Mouse (Mus musculus): ENCODE results near the gene Wdr26. TPM values are rescaled to one million over a fixed set of nuclear protein-coding genes. Genes with fewer than 3 reads are reported as not detected.
A peak's percentile ranks its signal among the peaks of the same experiment; 100 is the strongest.

Gene Wdr26
- polyA plus RNA-seq, 1 experiment from 2014 or later = 40.0 TPM

DNA sequence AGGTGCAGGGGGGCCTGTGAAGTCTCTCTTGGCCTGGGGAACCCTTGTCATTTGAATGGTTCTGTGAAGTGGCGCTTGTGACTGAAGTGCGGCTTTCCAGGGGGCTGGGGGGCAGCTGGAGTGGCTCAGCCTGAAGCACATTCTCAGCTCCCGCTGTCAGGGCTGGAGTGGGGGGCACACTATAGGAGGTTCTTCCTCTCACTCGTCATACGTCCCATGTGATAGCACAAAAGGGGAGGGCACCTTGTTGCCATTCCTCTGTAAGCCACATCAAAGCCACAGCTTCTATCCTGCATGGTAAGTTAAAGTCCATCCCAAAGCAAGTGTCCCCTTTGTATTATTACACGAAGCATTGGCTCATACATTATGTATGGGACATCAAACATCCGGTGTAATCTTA is 19.5 kb upstream of the Wdr26 start:
- DNase-seq (ENCODE audit: low spot score) = no peak
- peaks cover 32% of the 10 kb centered on the region for H3K4me1 ChIP-seq (replicated peaks; ENCODE audit: control insufficient read depth, insufficient read depth, low read length)
- no peak overlapping the region for H3K4me2 ChIP-seq
- no peak overlapping the region for H3K9ac ChIP-seq (ENCODE audit: low read depth, low read length)
- peak overlapping the region; percentile 30 for H3K27ac ChIP-seq (ENCODE audit: low read depth, low read length)
- 75% methylated on average over 7 of the region's 7 CpGs for WGBS
- no peak for ATAC-seq (replicated peaks; ENCODE audit: low FRiP score)
- no peaks in the 10 kb centered on the region for H3K27me3 ChIP-seq (replicated peaks; ENCODE audit: control insufficient read depth, insufficient read depth, low read length)
- no peak overlapping the region for H3K4me3 ChIP-seq (ENCODE audit: low read depth, low read length)
- no peaks in the 10 kb centered on the region for H3K36me3 ChIP-seq (ENCODE audit: control insufficient read depth, insufficient read depth, low read length)
- no peaks in the 10 kb centered on the region for H3K9me3 ChIP-seq (ENCODE audit: control insufficient read depth, low read length)

DNA sequence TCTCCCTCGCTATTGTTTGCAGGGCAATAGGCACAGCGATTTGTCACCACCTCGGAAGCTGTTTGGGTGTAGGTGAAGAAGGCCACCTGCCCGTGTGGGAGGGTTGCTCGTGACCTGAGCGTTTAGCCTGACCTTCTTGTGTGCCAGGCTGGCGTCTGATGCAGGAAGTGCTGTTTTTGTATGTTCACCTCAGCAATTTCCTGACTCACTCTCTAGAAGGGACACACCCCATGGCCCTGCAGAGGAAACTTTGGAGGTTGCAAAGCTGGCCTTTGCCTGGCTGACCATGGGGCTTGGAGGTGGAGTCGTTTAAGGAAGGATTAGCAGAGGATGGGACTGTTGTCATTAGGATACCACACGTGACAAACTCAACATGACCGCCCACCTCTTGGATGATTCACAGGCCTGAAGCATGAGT is 18.9 kb upstream of the Wdr26 start:
- no peak for DNase-seq (ENCODE audit: low spot score)
- H3K9me3 ChIP-seq (ENCODE audit: control insufficient read depth, low read length) = no peaks in the 10 kb centered on the region
- H3K27ac ChIP-seq (ENCODE audit: low read depth, low read length) = peak overlapping the region; percentile 30
- H3K4me2 ChIP-seq = no peak overlapping the region
- H3K4me1 ChIP-seq (replicated peaks; ENCODE audit: control insufficient read depth, insufficient read depth, low read length) = peaks cover 32% of the 10 kb centered on the region
- ATAC-seq (replicated peaks; ENCODE audit: low FRiP score) = no peak
- WGBS = 36% methylated on average over 10 of the region's 10 CpGs
- H3K9ac ChIP-seq (ENCODE audit: low read depth, low read length) = no peak overlapping the region
- no peak overlapping the region for H3K4me3 ChIP-seq (ENCODE audit: low read depth, low read length)
- no peaks in the 10 kb centered on the region for H3K27me3 ChIP-seq (replicated peaks; ENCODE audit: control insufficient read depth, insufficient read depth, low read length)
- H3K36me3 ChIP-seq (ENCODE audit: control insufficient read depth, insufficient read depth, low read length) = no peaks in the 10 kb centered on the region

DNA sequence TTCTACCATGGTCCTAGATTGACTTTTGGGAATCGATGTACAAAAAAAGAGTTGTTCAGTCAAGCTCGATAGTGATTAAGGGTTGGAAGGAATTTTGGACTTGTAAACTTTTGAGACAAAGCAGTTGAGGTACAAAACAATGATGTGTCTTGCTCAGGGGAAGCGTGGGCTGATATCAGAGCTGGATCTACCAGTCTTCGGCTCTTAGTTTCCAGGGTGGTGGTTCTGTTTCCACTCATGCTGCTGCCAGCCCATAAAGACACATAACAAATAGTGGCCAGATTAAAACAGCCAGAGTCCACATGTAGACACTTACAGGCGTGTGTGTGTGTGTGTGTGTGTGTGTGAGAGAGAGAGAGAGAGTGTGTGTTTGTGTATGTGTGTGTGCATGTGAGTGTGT is 17.2 kb upstream of the Wdr26 start:
- no peaks in the 10 kb centered on the region for H3K36me3 ChIP-seq (ENCODE audit: control insufficient read depth, insufficient read depth, low read length)
- H3K27me3 ChIP-seq (replicated peaks; ENCODE audit: control insufficient read depth, insufficient read depth, low read length) = no peaks in the 10 kb centered on the region
- no peak for ATAC-seq (replicated peaks; ENCODE audit: low FRiP score)
- H3K9me3 ChIP-seq (ENCODE audit: control insufficient read depth, low read length) = no peaks in the 10 kb centered on the region
- 71% methylated on average over 5 of the region's 5 CpGs for WGBS
- H3K4me2 ChIP-seq = no peak overlapping the region
- H3K9ac ChIP-seq (ENCODE audit: low read depth, low read length) = no peak overlapping the region
- H3K4me1 ChIP-seq (replicated peaks; ENCODE audit: control insufficient read depth, insufficient read depth, low read length) = peaks cover 23% of the 10 kb centered on the region
- H3K27ac ChIP-seq (ENCODE audit: low read depth, low read length) = no peak overlapping the region
- H3K4me3 ChIP-seq (ENCODE audit: low read depth, low read length) = no peak overlapping the region
- no peak for DNase-seq (ENCODE audit: low spot score)

DNA sequence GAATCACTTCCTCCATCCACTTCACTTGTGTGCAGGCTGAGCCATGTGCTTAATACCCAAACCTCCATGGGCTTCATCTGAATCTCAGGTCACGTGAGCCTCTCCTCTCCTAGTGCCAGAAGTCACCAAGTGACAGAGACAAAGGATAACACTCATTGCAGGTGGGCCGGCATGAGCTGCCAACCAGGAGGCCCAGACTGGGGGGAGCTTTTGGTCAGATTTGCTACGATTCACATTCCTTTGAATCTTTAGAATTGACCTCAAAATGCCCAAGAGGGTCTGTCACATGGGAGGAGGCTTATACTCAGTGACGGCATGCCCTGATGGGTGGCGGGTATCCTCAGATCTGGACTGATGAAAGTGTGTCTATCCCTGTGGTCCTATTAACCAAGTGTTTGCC is 16.8 kb upstream of the Wdr26 start:
- no peak for ATAC-seq (replicated peaks; ENCODE audit: low FRiP score)
- WGBS = 75% methylated on average over 5 of the region's 5 CpGs
- no peak overlapping the region for H3K9ac ChIP-seq (ENCODE audit: low read depth, low read length)
- no peak for DNase-seq (ENCODE audit: low spot score)
- peaks cover 20% of the 10 kb centered on the region for H3K4me1 ChIP-seq (replicated peaks; ENCODE audit: control insufficient read depth, insufficient read depth, low read length)
- H3K36me3 ChIP-seq (ENCODE audit: control insufficient read depth, insufficient read depth, low read length) = no peaks in the 10 kb centered on the region
- H3K27ac ChIP-seq (ENCODE audit: low read depth, low read length) = no peak overlapping the region
- H3K4me3 ChIP-seq (ENCODE audit: low read depth, low read length) = no peak overlapping the region
- no peaks in the 10 kb centered on the region for H3K9me3 ChIP-seq (ENCODE audit: control insufficient read depth, low read length)
- H3K27me3 ChIP-seq (replicated peaks; ENCODE audit: control insufficient read depth, insufficient read depth, low read length) = no peaks in the 10 kb centered on the region
- no peak overlapping the region for H3K4me2 ChIP-seq

DNA sequence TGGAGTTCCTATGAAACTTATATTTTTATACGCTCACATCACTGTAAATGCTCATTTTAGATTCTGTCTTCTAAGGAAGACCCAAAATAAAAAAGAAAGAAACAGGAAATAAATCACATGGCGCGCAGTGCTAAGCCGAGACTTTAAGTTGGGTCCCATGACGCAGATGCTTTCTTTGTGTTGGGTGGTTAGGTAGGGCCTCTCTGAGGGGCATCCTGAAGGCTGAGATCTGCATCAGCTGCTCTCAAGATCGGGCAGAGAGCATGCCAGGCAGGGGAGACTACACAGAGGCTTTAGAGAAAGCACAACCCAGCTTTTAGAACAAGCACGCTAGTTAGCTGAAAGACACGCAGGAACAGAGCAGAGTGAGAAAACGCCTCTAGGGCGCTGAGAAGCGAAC is 16.0 kb upstream of the Wdr26 start:
- ATAC-seq (replicated peaks; ENCODE audit: low FRiP score) (no peak), DNase-seq (ENCODE audit: low spot score) (no peak)
- H3K4me3 ChIP-seq (ENCODE audit: low read depth, low read length) = no peak overlapping the region
- H3K4me2 ChIP-seq = no peak overlapping the region
- H3K27me3 ChIP-seq (replicated peaks; ENCODE audit: control insufficient read depth, insufficient read depth, low read length) = no peaks in the 10 kb centered on the region
- H3K27ac ChIP-seq (ENCODE audit: low read depth, low read length) = no peak overlapping the region
- no peaks in the 10 kb centered on the region for H3K9me3 ChIP-seq (ENCODE audit: control insufficient read depth, low read length)
- WGBS = 91% methylated on average over 11 of the region's 11 CpGs
- H3K36me3 ChIP-seq (ENCODE audit: control insufficient read depth, insufficient read depth, low read length) = no peaks in the 10 kb centered on the region
- H3K9ac ChIP-seq (ENCODE audit: low read depth, low read length) = no peak overlapping the region
- peaks cover 20% of the 10 kb centered on the region for H3K4me1 ChIP-seq (replicated peaks; ENCODE audit: control insufficient read depth, insufficient read depth, low read length)

DNA sequence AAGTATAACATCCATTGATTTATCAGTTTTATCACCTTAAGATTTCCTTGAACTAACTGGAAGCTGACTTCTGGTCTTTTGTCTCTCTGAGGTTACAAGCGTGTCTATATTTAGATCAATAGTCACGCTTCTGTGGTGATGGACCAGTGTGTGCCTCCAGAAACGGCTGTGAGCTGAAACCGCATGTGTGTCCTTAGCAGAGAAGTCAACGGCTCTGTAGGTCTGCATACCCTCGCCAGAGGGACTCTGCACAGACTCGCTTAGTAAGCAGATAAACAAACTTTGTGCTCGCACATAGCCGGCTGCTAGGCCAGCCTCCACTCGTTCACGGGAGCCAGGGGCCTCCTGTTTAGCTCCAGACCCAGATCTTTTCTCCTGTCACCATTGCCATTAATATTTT is 15.0 kb upstream of the Wdr26 start:
- Histone ChIP-seq H3K4me2 (no peak overlapping the region), H3K9ac (ENCODE audit: low read depth, low read length) (no peak overlapping the region), H3K27me3 (replicated peaks; ENCODE audit: control insufficient read depth, insufficient read depth, low read length) (no peaks in the 10 kb centered on the region), H3K36me3 (ENCODE audit: control insufficient read depth, insufficient read depth, low read length) (no peaks in the 10 kb centered on the region), H3K27ac (ENCODE audit: low read depth, low read length) (no peak overlapping the region), H3K4me3 (ENCODE audit: low read depth, low read length) (no peak overlapping the region), H3K9me3 (ENCODE audit: control insufficient read depth, low read length) (no peaks in the 10 kb centered on the region), H3K4me1 (replicated peaks; ENCODE audit: control insufficient read depth, insufficient read depth, low read length) (peaks cover 13% of the 10 kb centered on the region)
- ATAC-seq (replicated peaks; ENCODE audit: low FRiP score) = no peak; the same call in 1 of the 2 replicates
- 29% methylated on average over 11 of the region's 11 CpGs for WGBS
- no peak for DNase-seq (ENCODE audit: low spot score)

DNA sequence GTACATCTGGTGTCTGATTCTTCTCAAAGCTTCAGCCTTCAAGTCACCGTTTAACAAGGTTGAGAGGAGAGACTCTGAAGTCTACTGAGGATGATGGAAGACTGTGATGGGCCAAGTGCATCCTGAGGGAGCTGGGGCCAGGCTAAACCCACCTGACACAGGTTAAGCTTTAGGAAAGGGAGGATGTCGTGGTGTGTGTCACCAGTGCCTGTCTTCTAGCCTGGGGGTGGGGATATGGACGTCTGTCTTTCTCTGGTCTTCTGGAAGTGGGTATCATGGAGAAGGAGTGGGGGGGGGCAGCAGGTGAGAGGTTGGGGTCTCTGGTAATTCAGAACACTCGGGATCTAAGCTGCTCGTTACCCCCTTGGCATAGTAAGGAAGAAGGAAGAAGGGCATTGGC is 13.5 kb upstream of the Wdr26 start:
- no peak overlapping the region for H3K4me3 ChIP-seq (ENCODE audit: low read depth, low read length)
- H3K9me3 ChIP-seq (ENCODE audit: control insufficient read depth, low read length) = no peaks in the 10 kb centered on the region
- H3K9ac ChIP-seq (ENCODE audit: low read depth, low read length) = no peak overlapping the region
- H3K4me1 ChIP-seq (replicated peaks; ENCODE audit: control insufficient read depth, insufficient read depth, low read length) = 0 out of 2 replicates have a peak, but pooled peaks cover 4% of the 10 kb centered on the region
- no peak for DNase-seq (ENCODE audit: low spot score)
- H3K27ac ChIP-seq (ENCODE audit: low read depth, low read length) = no peak overlapping the region
- H3K4me2 ChIP-seq = no peak overlapping the region
- no peak for ATAC-seq (replicated peaks; ENCODE audit: low FRiP score)
- 75% methylated on average over 5 of the region's 5 CpGs for WGBS
- no peaks in the 10 kb centered on the region for H3K36me3 ChIP-seq (ENCODE audit: control insufficient read depth, insufficient read depth, low read length)
- no peaks in the 10 kb centered on the region for H3K27me3 ChIP-seq (replicated peaks; ENCODE audit: control insufficient read depth, insufficient read depth, low read length)

DNA sequence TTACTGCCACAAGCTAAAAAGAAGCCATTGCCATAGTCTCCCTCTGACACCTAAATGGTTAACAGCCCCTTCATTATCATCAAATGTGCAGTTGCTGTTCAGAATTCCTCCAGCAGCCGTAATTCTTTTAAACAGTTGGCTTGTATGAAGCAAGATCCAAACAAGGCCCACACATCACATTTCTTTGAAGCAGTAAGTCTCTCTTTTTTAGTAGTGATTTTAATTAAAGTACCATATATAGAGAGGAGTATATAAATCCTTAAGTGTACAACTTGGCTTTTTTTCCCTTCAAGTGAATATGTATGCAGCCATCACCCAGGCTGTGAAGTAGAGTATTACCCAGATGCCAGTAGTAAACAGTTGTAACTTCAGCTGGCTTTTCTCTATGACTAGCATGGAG is 10.2 kb upstream of the Wdr26 start:
- no peak overlapping the region for H3K27ac ChIP-seq (ENCODE audit: low read depth, low read length)
- ATAC-seq (replicated peaks; ENCODE audit: low FRiP score) (no peak), DNase-seq (ENCODE audit: low spot score) (no peak)
- no peaks in the 10 kb centered on the region for H3K4me1 ChIP-seq (replicated peaks; ENCODE audit: control insufficient read depth, insufficient read depth, low read length)
- no peaks in the 10 kb centered on the region for H3K36me3 ChIP-seq (ENCODE audit: control insufficient read depth, insufficient read depth, low read length)
- H3K9me3 ChIP-seq (ENCODE audit: control insufficient read depth, low read length) = no peaks in the 10 kb centered on the region
- H3K27me3 ChIP-seq (replicated peaks; ENCODE audit: control insufficient read depth, insufficient read depth, low read length) = no peaks in the 10 kb centered on the region
- WGBS = 35% methylated on average over 1 of the region's 1 CpGs
- no peak overlapping the region for H3K9ac ChIP-seq (ENCODE audit: low read depth, low read length)
- H3K4me3 ChIP-seq (ENCODE audit: low read depth, low read length) = no peak overlapping the region
- no peak overlapping the region for H3K4me2 ChIP-seq

DNA sequence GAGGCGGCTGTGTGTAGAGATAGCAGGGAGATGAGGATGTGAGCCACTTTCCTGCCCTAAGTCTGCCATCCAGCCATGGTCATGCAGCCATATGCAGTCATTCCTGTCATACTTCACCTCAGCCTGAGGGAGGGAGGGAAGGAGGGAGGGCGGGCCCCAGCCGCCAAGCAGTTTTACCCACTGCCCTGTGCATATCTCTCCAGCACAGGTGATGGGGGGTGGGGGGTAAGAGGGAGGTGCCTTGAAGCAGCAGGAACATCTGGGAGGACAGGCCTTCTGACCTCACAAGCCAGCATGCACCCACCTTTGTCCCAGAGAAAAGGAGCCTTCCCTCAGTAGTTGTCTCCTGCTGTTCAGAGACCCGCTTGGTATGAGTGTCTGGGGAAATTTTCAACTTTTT is 4.5 kb upstream of the Wdr26 start:
- Histone ChIP-seq H3K4me2 (peak overlapping the region; percentile 52), H3K4me3 (ENCODE audit: low read depth, low read length) (peak overlapping the region; percentile 19), H3K9me3 (ENCODE audit: control insufficient read depth, low read length) (no peaks in the 10 kb centered on the region), H3K9ac (ENCODE audit: low read depth, low read length) (peak overlapping the region; percentile 68), H3K4me1 (replicated peaks; ENCODE audit: control insufficient read depth, insufficient read depth, low read length) (peaks cover 18% of the 10 kb centered on the region), H3K27ac (ENCODE audit: low read depth, low read length) (peak overlapping the region; percentile 92), H3K36me3 (ENCODE audit: control insufficient read depth, insufficient read depth, low read length) (no peaks in the 10 kb centered on the region), H3K27me3 (replicated peaks; ENCODE audit: control insufficient read depth, insufficient read depth, low read length) (no peaks in the 10 kb centered on the region)
- DNase-seq (ENCODE audit: low spot score) = peak; percentile 69
- peak; percentile 91 for ATAC-seq (replicated peaks; ENCODE audit: low FRiP score)
- WGBS = 45% methylated on average over 4 of the region's 4 CpGs
